Mouse (Mus musculus): Measurements from ENCODE around the gene Hnrnpa2b1.

DNA sequence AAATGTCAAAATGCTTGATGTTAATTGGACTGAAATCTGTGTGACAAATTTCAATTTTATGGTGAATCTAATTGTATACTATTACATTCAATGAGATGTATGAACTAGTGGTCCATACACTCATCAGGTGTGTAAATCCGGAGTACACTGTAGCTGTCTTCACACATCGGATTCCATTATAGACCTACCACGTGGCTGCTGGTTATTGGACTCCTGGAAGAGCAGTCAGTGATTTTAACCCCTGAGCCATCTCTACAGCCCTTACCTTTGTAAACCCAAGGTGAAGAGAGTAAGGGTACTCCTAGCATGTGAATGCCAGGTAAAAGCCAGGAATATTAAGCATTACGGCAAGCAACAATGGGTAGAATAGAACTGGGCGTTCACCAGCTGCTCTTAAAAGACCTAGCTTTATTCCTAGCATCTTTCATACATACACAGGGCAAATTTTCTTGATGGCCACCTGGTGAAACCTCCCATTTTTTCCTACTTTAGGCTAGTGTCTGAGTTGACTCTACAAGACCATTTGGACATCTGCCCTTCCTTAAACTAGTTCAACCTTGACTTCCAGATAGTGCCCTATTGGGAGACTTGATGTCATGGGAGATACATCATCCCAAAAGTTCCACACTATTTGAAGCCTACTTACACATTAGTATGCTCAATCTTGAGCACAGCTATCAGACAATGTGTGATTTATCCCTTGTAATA lies 10.2 kb downstream of the Hnrnpa2b1 start:
- TF ChIP-seq CTCF (IDR thresholded peaks at IDR 0.05) (no peak), EP300 (IDR thresholded peaks at IDR 0.05) (no peak)
